Mouse (Mus musculus) T-helper 17 cell (primary cell): ENCODE results near the gene Sgk1.

Experiments used
- in situ Hi-C, 2 experiments: fragments of 300-600 bp; cut with MboI, MseI; formaldehyde crosslinking; loops; 1 replicate in 1 of 2; 2 replicates in 1 of 2; pipeline ENCODE4 v1.15.1; 2025; ENCODE audit warnings: high pct_unique_total_duplicates in 2 of 2

Sgk1 gene

GRCm38 (mm10) chr10:21882184-21883081, at the start of gene Sgk1:
TSS of gene Sgk1 (plus strand) at chr10:21882184.
- in situ Hi-C loops, result no loop called here

DNA sequence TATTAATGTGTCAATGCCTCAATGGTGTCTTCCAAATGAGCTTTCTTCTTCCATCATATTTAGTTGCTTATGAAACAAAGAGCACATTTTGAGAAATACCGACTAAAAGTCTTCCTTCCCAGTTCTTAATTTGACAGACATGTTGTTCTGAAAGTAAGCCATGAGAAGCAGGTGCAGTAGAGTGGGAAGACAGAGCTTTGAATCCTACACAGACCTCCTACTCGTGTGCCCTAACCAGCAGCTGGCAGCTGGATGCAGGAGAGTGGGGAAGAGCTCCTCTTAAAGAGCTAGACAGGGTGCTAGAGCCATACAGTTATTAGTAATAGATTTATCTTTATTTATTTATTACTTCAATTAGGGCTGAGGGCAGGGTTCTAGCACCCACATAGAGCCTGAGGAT, 49.7 kb upstream of the Sgk1 start:
- in situ Hi-C loops, result no loop called here

- in situ Hi-C loops, result no loop called here
Observed at GRCm38 (mm10) chr10:21833757-21834156, 48.2 kb upstream of the Sgk1 start.

- in situ Hi-C loops, result no loop called here
Observed at GRCm38 (mm10) chr10:21835077-21835476, 46.9 kb upstream of the Sgk1 start.

GRCm38 (mm10) chr10:21839248-21840155, 42.5 kb upstream of the Sgk1 start:
- in situ Hi-C loops, result no loop called here

- in situ Hi-C loops, result no loop called here
Observed at GRCm38 (mm10) chr10:21843326-21843725, 38.7 kb upstream of the Sgk1 start.

- in situ Hi-C loops, result no loop called here
Observed at GRCm38 (mm10) chr10:21843861-21844260, 38.1 kb upstream of the Sgk1 start.

- in situ Hi-C loops, result no loop called here
Observed at GRCm38 (mm10) chr10:21844391-21844790, 37.6 kb upstream of the Sgk1 start.

GRCm38 (mm10) chr10:21845601-21846282, 36.2 kb upstream of the Sgk1 start:
- in situ Hi-C loops, result no loop called here

- in situ Hi-C loops, result no loop called here
Observed at GRCm38 (mm10) chr10:21846366-21846765, 35.6 kb upstream of the Sgk1 start.

DNA sequence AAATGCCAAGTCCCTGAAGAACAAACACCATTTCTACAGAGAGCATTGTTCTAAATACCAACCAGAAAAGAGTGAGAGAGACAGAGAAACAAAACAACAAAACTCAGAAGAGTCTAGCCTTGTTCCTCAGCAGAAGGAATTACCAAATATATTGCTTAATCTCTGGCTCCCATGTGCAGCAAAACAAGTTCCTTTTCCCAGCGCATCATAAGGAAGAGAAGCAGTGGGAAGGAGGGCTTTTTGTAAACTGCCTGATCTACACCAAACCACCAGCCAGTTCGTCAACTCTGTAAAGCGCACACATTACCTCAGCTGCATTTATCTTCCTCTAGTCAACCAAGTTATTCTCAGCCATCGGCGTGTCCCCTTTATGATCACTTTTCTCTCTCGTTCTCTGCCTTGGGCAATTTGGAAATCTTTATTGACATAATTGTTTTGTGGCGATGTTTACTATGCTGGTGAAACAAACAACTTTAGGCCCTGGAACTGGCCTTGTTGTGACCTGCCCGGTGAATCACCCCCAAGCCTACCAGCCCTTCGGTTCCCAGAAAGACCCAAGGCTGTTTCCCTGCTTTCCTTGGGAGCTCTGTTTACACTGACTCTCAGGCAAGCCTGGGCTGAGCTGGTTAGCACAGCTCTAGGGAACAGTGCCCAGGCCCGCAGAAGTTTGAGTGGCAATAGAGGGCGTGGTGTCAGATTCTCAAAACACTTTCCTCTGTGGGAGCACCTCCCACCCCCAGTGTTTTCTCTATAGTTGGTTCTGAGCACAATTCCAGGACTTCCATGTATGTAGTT, 34.8 kb upstream of the Sgk1 start:
- in situ Hi-C loops, result no loop called here

- in situ Hi-C loops, result no loop called here
Observed at GRCm38 (mm10) chr10:21847931-21848670, 33.9 kb upstream of the Sgk1 start.

- in situ Hi-C loops, result no loop called here
Observed at GRCm38 (mm10) chr10:21849251-21849650, 32.7 kb upstream of the Sgk1 start.

GRCm38 (mm10) chr10:21850330-21850729, 31.7 kb upstream of the Sgk1 start:
- in situ Hi-C loops, result no loop called here

- in situ Hi-C loops, result no loop called here
Observed at GRCm38 (mm10) chr10:21853122-21853521, 28.9 kb upstream of the Sgk1 start.

DNA sequence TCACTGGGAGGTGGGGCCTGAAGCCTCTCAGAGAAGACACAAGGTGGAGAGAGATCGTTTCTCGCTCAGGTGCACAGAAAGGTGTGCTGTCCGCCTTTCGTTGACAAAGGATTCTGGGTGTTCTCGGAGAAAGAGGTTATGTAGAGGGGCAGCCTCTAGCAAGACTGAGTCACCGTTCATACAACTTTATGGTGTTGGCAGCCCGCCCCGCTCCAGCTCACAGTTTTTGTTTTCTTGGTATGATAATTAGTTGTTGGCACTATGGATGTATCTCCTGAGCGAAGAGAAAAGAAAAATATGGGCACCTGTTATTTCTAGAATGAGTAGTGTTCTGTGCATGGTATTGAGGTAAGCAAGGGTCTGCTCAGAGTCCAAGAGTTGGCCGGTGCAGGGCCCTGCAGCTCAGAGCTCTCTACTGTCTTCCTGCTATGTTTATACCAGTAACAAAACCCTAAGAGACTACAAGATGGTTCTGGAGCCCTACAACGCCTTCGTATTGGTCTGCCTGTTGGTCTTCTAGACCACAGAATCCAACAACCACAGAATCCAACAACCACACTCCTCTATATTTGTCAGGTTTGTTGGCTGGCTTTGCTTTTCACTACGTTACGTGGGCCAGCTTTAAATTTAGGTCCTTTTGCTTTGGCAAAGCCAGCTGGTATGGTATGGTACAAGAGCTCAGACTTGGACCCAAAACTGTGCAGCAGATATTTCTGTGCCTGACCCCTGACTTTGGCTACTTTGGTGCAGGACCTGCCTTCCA, 28.2 kb upstream of the Sgk1 start:
- in situ Hi-C loops, result no loop called here

DNA sequence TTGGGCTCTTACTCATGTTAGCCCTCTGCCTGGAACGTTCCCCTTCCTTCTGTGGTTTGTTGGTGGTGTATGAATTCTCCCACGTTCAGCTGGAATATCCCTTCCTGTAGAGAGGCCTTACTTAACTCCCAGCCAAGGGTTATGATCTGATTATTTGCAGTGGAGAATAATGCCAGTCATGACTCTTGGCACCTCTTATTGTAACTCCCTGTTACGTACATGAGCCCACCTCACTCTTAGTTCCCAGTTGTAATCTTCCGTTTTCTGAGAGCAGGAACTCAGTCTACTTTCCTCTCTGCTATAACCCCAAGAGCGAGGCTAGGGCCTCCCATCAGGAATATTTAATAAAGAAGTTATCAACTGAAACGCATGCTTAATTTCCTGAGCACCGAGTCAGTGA, 26.6 kb upstream of the Sgk1 start:
- in situ Hi-C loops, result no loop called here

DNA sequence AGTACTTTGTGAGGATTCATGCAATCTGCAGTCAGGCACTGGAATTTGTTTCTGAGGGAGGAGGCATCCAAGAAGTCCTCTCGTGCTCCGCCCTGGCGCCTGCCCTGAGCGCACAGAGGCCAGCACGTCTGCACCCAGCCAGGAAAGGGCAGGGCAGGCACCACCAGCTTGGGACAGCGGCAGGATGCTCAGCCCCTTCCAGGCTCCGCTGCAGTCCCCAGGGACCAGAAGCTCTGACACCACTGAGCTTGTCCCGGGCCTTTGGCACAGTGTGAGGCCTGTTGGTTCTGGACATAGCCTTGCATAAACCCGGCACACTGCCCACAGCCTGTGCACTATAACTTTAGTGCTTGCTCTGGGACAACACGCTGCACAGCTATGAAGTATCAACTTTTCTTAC, 24.3 kb upstream of the Sgk1 start:
- in situ Hi-C loops, result no loop called here

DNA sequence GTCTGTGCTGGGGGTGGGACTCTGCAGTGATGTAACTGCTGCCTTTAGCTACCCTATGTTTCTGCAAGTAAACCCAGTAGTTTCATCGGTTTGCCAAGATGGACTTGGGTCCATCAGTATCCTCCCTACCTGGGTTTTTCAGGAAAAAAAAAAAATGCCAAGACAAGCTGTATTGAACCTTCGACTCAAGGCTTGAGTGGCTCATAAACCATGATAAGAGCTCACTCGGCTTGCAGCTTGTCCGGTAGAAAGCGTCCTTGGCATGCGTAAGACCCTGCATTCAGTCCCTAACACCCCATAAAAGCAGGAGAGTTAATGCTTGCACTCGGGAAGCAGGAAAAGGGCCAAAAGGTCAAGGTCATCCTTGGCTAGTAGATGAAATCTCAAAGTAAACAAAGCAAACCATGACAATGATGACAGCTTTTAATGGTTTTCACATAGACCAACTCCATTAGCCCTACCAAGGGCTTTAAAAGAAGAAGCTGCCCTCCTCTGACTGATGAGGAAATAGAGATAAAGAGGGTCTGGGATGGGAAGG, 23.5 kb upstream of the Sgk1 start:
- in situ Hi-C loops, result no loop called here
